Mouse (Mus musculus) intestine, embryonic 14.5 days (tissue): ENCODE data around the gene Acot3. TPM values are rescaled to one million over a fixed set of nuclear protein-coding genes. Genes with fewer than 3 reads are reported as not detected.
"Not testable (repeated sequence)": the region's sequence is repeated elsewhere in the genome, so short reads cannot be mapped to it uniquely, and the experiment has no call there.

ENCODE experiments used
- ATAC-seq: fragments of 200-750 bp; cut with Nextera tagmentation; replicated peaks from 2 replicates; pipeline ENCODE4 v1.8.0; 2017; ENCODE audit warnings: low read depth, moderate number of reproducible peaks, moderate TSS enrichment, moderate library complexity; ENCODE audit not compliant: low FRiP score, low TSS enrichment
- DNase-seq: peaks from one replicate; pipeline ENCODE4 v3.0.0-alpha.2; 2018; ENCODE audit warnings: low spot score
- H3K27ac ChIP-seq: fragments of 300-500 bp; sonication (generic); 2 replicates; pipeline ENCODE4 v1.5.1; 2014; ENCODE audit warnings: low read depth, mild to moderate bottlenecking, control low read depth
- H3K27me3 ChIP-seq: fragments of 300-500 bp; sonication (generic); replicated peaks from 2 replicates; pipeline ENCODE4 v1.6.1; 2014; ENCODE audit warnings: low read length, control low read depth; ENCODE audit not compliant: control insufficient read depth, insufficient read depth
- H3K36me3 ChIP-seq: fragments of 300-500 bp; sonication (generic); 2 replicates; pipeline ENCODE4 v1.6.1; 2014; ENCODE audit warnings: low read length, control low read depth; ENCODE audit not compliant: control insufficient read depth, insufficient read depth
- H3K4me1 ChIP-seq: fragments of 300-500 bp; sonication (generic); replicated peaks from 2 replicates; pipeline ENCODE4 v1.6.1; 2014; ENCODE audit warnings: low read length, control low read depth, mixed read lengths; ENCODE audit not compliant: control insufficient read depth, insufficient read depth
- H3K4me2 ChIP-seq: fragments of 300-500 bp; sonication (generic); 2 replicates; pipeline ENCODE4 v1.6.1; 2014; ENCODE audit warnings: low read length
- H3K4me3 ChIP-seq: fragments of 300-500 bp; sonication (generic); 2 replicates; pipeline ENCODE4 v1.5.1; 2014; ENCODE audit warnings: low read depth, low read length, control low read depth, mixed read lengths
- H3K9ac ChIP-seq: fragments of 300-500 bp; sonication (generic); 2 replicates; pipeline ENCODE4 v1.6.1; 2014; ENCODE audit warnings: mild to moderate bottlenecking, low read length
- H3K9me3 ChIP-seq: fragments of 300-500 bp; sonication (generic); 2 replicates; pipeline ENCODE4 v1.6.1; 2016; ENCODE audit warnings: low read length, control low read depth; ENCODE audit not compliant: control insufficient read depth
- WGBS: fragments of 180-500 bp; shearing (Covaris S2); extraction: QIAGEN DNeasy Blood & Tissue Kit; methylation state at CpG from one replicate; pipeline ENCODE4 v1.1.7; 2014; 5-methylcytosine and 5-hydroxymethylcytosine counted together
- polyA plus RNA-seq: library from polyadenylated mRNA; unstranded; fragments of >200 nt; fragmentation: Nextera tagmentation; extraction: Ambion mirVana; gene quantifications from 2 replicates; pipeline ENCODE4 v1.2.1, GENCODE M21; 2014

Acot3 gene
- 0.55 and 0.68 TPM in 2 replicates for polyA plus RNA-seq

GRCm38 (mm10) chr12:84051937-84052474 lies at the start of gene Acot3:
Gene Acot3 (plus strand): TSS chr12:84052144.
- no peak within 1 kb of the TSS for H3K4me2 ChIP-seq
- no peak within 1 kb of the TSS for H3K9ac ChIP-seq
- peaks cover 9% of the 10 kb centered on the region; the same call in 1 of the 2 replicates for H3K9me3 ChIP-seq
- peaks cover 19% of the 10 kb centered on the region for H3K27me3 ChIP-seq
- 0 out of 2 replicates have a peak, but pooled peaks cover 2% of the 10 kb centered on the region for H3K4me1 ChIP-seq
- WGBS, result 63% methylated on average over 5 of the region's 5 CpGs
- DNase-seq, result no peak
- H3K4me3 ChIP-seq, result no peak within 1 kb of the TSS
- no peak within 1 kb of the TSS for H3K27ac ChIP-seq
- no peak for ATAC-seq
- no peaks in the 10 kb centered on the region for H3K36me3 ChIP-seq

GRCm38 (mm10) chr12:84003866-84004265 lies 48.1 kb upstream of the Acot3 start:
- Histone ChIP-seq H3K27me3 (no peaks in the 10 kb centered on the region), H3K36me3 (no peaks in the 10 kb centered on the region), H3K9ac (no peak overlapping the region), H3K27ac (no peak overlapping the region), H3K9me3 (peaks cover 2% of the 10 kb centered on the region; the same call in 1 of the 2 replicates), H3K4me1 (no peaks in the 10 kb centered on the region), H3K4me3 (no peak overlapping the region), H3K4me2 (no peak overlapping the region)
- DNase-seq (no peak), ATAC-seq (no peak)
- WGBS, result 76% methylated on average over 1 of the region's 1 CpGs

- no peak overlapping the region for H3K4me2 ChIP-seq
- no peak overlapping the region for H3K9ac ChIP-seq
- no peak for ATAC-seq
- no peak overlapping the region for H3K27ac ChIP-seq
- H3K4me3 ChIP-seq, result no peak overlapping the region
- peaks cover 8% of the 10 kb centered on the region; the same call in 1 of the 2 replicates for H3K4me1 ChIP-seq
- H3K9me3 ChIP-seq, result no peaks in the 10 kb centered on the region
- no peaks in the 10 kb centered on the region for H3K36me3 ChIP-seq
- 94% methylated on average over 10 of the region's 12 CpGs for WGBS
- H3K27me3 ChIP-seq, result no peaks in the 10 kb centered on the region
- no peak for DNase-seq
Measured at GRCm38 (mm10) chr12:84008251-84008650, 43.7 kb upstream of the Acot3 start.

GRCm38 (mm10) chr12:84008729-84009128 lies 43.2 kb upstream of the Acot3 start:
- peak overlapping the region; percentile 45 for H3K4me2 ChIP-seq
- peak overlapping the region; percentile 51 for H3K9ac ChIP-seq
- no peaks in the 10 kb centered on the region for H3K27me3 ChIP-seq
- no peaks in the 10 kb centered on the region for H3K9me3 ChIP-seq
- peaks cover 8% of the 10 kb centered on the region; the same call in 1 of the 2 replicates for H3K4me1 ChIP-seq
- no peaks in the 10 kb centered on the region for H3K36me3 ChIP-seq
- peak overlapping the region; percentile 66 for H3K27ac ChIP-seq
- WGBS, result 62% methylated on average over 8 of the region's 8 CpGs
- ATAC-seq (no peak), DNase-seq (no peak)
- H3K4me3 ChIP-seq, result peak overlapping the region; percentile 43; the same call in 1 of the 2 replicates

- peak; percentile 99 for ATAC-seq
- Histone ChIP-seq H3K4me2 (peak within 1 kb of the TSS; percentile 45), H3K9ac (peak within 1 kb of the TSS; percentile 51), H3K4me3 (peak within 1 kb of the TSS; percentile 43), H3K27ac (peak within 1 kb of the TSS; percentile 66)
- peak; percentile 76 for DNase-seq
- not testable (repeated sequence) for H3K27me3 ChIP-seq, H3K4me1 ChIP-seq, H3K36me3 ChIP-seq, H3K9me3 ChIP-seq
- 1% methylated on average over 53 of the region's 70 CpGs for WGBS
Measured at GRCm38 (mm10) chr12:84009171-84009965, 42.6 kb upstream of the Acot3 start, which contains the start of gene Acot1. Gene Acot1 (plus strand): TSS chr12:84009490.

- peaks cover 8% of the 10 kb centered on the region; the same call in 1 of the 2 replicates for H3K4me1 ChIP-seq
- DNase-seq (no peak), ATAC-seq (no peak)
Measured at GRCm38 (mm10) chr12:84010201-84010600, 41.7 kb upstream of the Acot3 start.

GRCm38 (mm10) chr12:84011251-84012040 lies 40.5 kb upstream of the Acot3 start:
- ATAC-seq (0 out of 2 replicates have a peak, but pooled peaks have one; percentile 30), DNase-seq (no peak)
- H3K4me1 ChIP-seq, result peaks cover 8% of the 10 kb centered on the region; the same call in 1 of the 2 replicates
- H3K9ac ChIP-seq, result 0 out of 2 replicates have a peak overlapping the region, but pooled peaks have one; percentile 2
- H3K4me2 ChIP-seq, result peak overlapping the region; percentile 45
- peaks cover 4% of the 10 kb centered on the region; the same call in 1 of the 2 replicates for H3K36me3 ChIP-seq
- no peaks in the 10 kb centered on the region for H3K27me3 ChIP-seq
- WGBS, result 52% methylated on average over 12 of the region's 12 CpGs
- no peak overlapping the region for H3K27ac ChIP-seq
- H3K9me3 ChIP-seq, result no peaks in the 10 kb centered on the region
- 0 out of 2 replicates have a peak overlapping the region, but pooled peaks have one; percentile 4 for H3K4me3 ChIP-seq

More at GRCm38 (mm10) chr12:84010201-84010600, 41.7 kb upstream of the Acot3 start:
- H3K4me3 ChIP-seq, result peak overlapping the region; percentile 43
- H3K27ac ChIP-seq, result no peak overlapping the region
- H3K27me3 ChIP-seq, result no peaks in the 10 kb centered on the region
- peak overlapping the region; percentile 51 for H3K9ac ChIP-seq
- 74% methylated on average over 3 of the region's 3 CpGs for WGBS
- peaks cover 4% of the 10 kb centered on the region; the same call in 1 of the 2 replicates for H3K36me3 ChIP-seq
- no peaks in the 10 kb centered on the region for H3K9me3 ChIP-seq
- H3K4me2 ChIP-seq, result peak overlapping the region; percentile 45

- Histone ChIP-seq H3K4me2 (no peak overlapping the region), H3K9ac (no peak overlapping the region), H3K4me3 (no peak overlapping the region), H3K27ac (no peak overlapping the region), H3K9me3 (no peaks in the 10 kb centered on the region), H3K27me3 (no peaks in the 10 kb centered on the region), H3K4me1 (peaks cover 8% of the 10 kb centered on the region; the same call in 1 of the 2 replicates), H3K36me3 (peaks cover 9% of the 10 kb centered on the region; the same call in 1 of the 2 replicates)
- DNase-seq, result no peak
- ATAC-seq, result no peak
- WGBS, result 71% methylated on average over 6 of the region's 6 CpGs
Measured at GRCm38 (mm10) chr12:84013130-84013529, 38.8 kb upstream of the Acot3 start.
